Mouse (Mus musculus) forebrain, postnatal 0 days (tissue): ENCODE measurements around the gene Pnpo. TPM values are rescaled to one million over a fixed set of nuclear protein-coding genes. Genes with fewer than 3 reads are reported as not detected.

ENCODE experiments used
- ATAC-seq: fragments of 200-750 bp; cut with Nextera tagmentation; 2 replicates; pipeline ENCODE4 v1.8.0; 2017; ENCODE audit warnings: mild to moderate bottlenecking, moderate library complexity
- DNase-seq: peaks from one replicate; pipeline ENCODE4 v3.0.0-alpha.2; 2015
- H3K27ac ChIP-seq: fragments of 300-500 bp; sonication (generic); 2 replicates; pipeline ENCODE4 v1.5.1; 2014; ENCODE audit warnings: low read depth, mild to moderate bottlenecking, antibody characterized with exemption, low read length, moderate library complexity, mixed read lengths
- H3K27me3 ChIP-seq: fragments of 300-500 bp; sonication (generic); 2 replicates; pipeline ENCODE4 v1.6.1; 2014; ENCODE audit warnings: mild to moderate bottlenecking, low read length, mixed read lengths; ENCODE audit not compliant: insufficient read depth
- H3K36me3 ChIP-seq: fragments of 300-500 bp; sonication (generic); 2 replicates; pipeline ENCODE4 v1.6.1; 2014; ENCODE audit warnings: mild to moderate bottlenecking, moderate library complexity; ENCODE audit not compliant: insufficient read depth
- H3K4me1 ChIP-seq: fragments of 300-500 bp; sonication (generic); 2 replicates; pipeline ENCODE4 v1.6.1; 2014; ENCODE audit warnings: antibody characterized with exemption; ENCODE audit not compliant: insufficient read depth
- H3K4me2 ChIP-seq: fragments of 300-500 bp; sonication (generic); 2 replicates; pipeline ENCODE4 v1.6.1; 2014; ENCODE audit warnings: low read depth, mild to moderate bottlenecking, moderate library complexity
- H3K4me3 ChIP-seq: fragments of 300-500 bp; sonication (generic); 2 replicates; pipeline ENCODE4 v1.5.1; 2014; ENCODE audit warnings: low read depth, low read length, mixed read lengths
- H3K9ac ChIP-seq: fragments of 300-500 bp; sonication (generic); 2 replicates; pipeline ENCODE4 v1.6.1; 2014; ENCODE audit warnings: mild to moderate bottlenecking
- H3K9me3 ChIP-seq: fragments of 300-500 bp; sonication (generic); 2 replicates; pipeline ENCODE4 v1.6.1; 2016; ENCODE audit warnings: low read length
- CTCF ChIP-seq: sonication (generic); IDR thresholded peaks from 2 replicates; pipeline ENCODE4 v1.5.1; 2016; ENCODE audit warnings: antibody characterized with exemption, control low read depth, low read depth
- WGBS: fragments of 180-500 bp; shearing (Covaris S2); extraction: QIAGEN DNeasy Blood & Tissue Kit; methylation state at CpG from one replicate; pipeline ENCODE4 v1.1.7; 2014; 5-methylcytosine and 5-hydroxymethylcytosine counted together
- polyA plus RNA-seq: library from polyadenylated mRNA; unstranded; fragments of >200 nt; fragmentation: Nextera tagmentation; extraction: Ambion mirVana; gene quantifications from 2 replicates; pipeline ENCODE4 v1.2.1, GENCODE M21; 2015
- total RNA-seq: library from RNA; depleted of rRNA; stranded (reverse); fragments of >200 nt; gene quantifications from 2 replicates; pipeline ENCODE4 v1.2.3, GENCODE M21; 2014

Gene Pnpo
- total and polyA plus RNA-seq, 2 experiments from 2014 or later: 26.2 to 33.1 TPM

GRCm38 (mm10) chr11:96906431-96907161 is 37.2 kb downstream of the Pnpo start:
- WGBS: 60% methylated on average over 15 of the region's 15 CpGs
- Histone ChIP-seq H3K36me3 (peaks cover 34% of the 10 kb centered on the region; the same call in 1 of the 2 replicates), H3K4me1 (no peaks in the 10 kb centered on the region), H3K27me3 (no peaks in the 10 kb centered on the region), H3K27ac (no peak overlapping the region), H3K4me3 (no peak overlapping the region), H3K9ac (no peak overlapping the region), H3K9me3 (no peaks in the 10 kb centered on the region), H3K4me2 (no peak overlapping the region)
- TF ChIP-seq CTCF: no peak
- ATAC-seq (no peak), DNase-seq (no peak)

- WGBS: 12% methylated on average over 16 of the region's 16 CpGs
- peak overlapping the region; percentile 71 for H3K27ac ChIP-seq
- peaks cover 16% of the 10 kb centered on the region; the same call in 1 of the 2 replicates for H3K36me3 ChIP-seq
- H3K4me3 ChIP-seq: no peak overlapping the region
- H3K4me1 ChIP-seq: 0 out of 2 replicates have a peak, but pooled peaks cover 3% of the 10 kb centered on the region
- ATAC-seq (peak; percentile 81), DNase-seq (peak; percentile 62)
- H3K27me3 ChIP-seq: no peaks in the 10 kb centered on the region
- H3K4me2 ChIP-seq: no peak overlapping the region
- no peaks in the 10 kb centered on the region for H3K9me3 ChIP-seq
- no peak overlapping the region for H3K9ac ChIP-seq
- TF ChIP-seq CTCF: no peak
Measured at GRCm38 (mm10) chr11:96902639-96903635, 40.8 kb downstream of the Pnpo start.

GRCm38 (mm10) chr11:96901332-96901731 is 42.5 kb downstream of the Pnpo start:
- 40% methylated on average over 9 of the region's 9 CpGs for WGBS
- H3K9ac ChIP-seq: no peak overlapping the region
- no peak for ATAC-seq
- no peaks in the 10 kb centered on the region for H3K9me3 ChIP-seq
- H3K4me3 ChIP-seq: no peak overlapping the region
- H3K36me3 ChIP-seq: peaks cover 3% of the 10 kb centered on the region; the same call in 1 of the 2 replicates
- H3K4me1 ChIP-seq: 0 out of 2 replicates have a peak, but pooled peaks cover 3% of the 10 kb centered on the region
- no peaks in the 10 kb centered on the region for H3K27me3 ChIP-seq
- no peak for TF ChIP-seq CTCF
- H3K27ac ChIP-seq: no peak overlapping the region
- DNase-seq: no peak
- no peak overlapping the region for H3K4me2 ChIP-seq

GRCm38 (mm10) chr11:96899449-96900306 is 44.1 kb downstream of the Pnpo start:
- H3K9ac ChIP-seq: no peak overlapping the region
- DNase-seq (no peak), ATAC-seq (no peak)
- H3K9me3 ChIP-seq: no peaks in the 10 kb centered on the region
- H3K4me1 ChIP-seq: 0 out of 2 replicates have a peak, but pooled peaks cover 3% of the 10 kb centered on the region
- no peak for TF ChIP-seq CTCF
- no peaks in the 10 kb centered on the region for H3K27me3 ChIP-seq
- 36% methylated on average over 13 of the region's 13 CpGs for WGBS
- H3K4me3 ChIP-seq: no peak overlapping the region
- no peaks in the 10 kb centered on the region for H3K36me3 ChIP-seq
- H3K27ac ChIP-seq: no peak overlapping the region
- no peak overlapping the region for H3K4me2 ChIP-seq

GRCm38 (mm10) chr11:96895886-96896285 is 47.9 kb downstream of the Pnpo start:
- Histone ChIP-seq H3K9ac (no peak overlapping the region), H3K9me3 (no peaks in the 10 kb centered on the region), H3K4me1 (0 out of 2 replicates have a peak, but pooled peaks cover 3% of the 10 kb centered on the region), H3K4me3 (no peak overlapping the region), H3K36me3 (no peaks in the 10 kb centered on the region), H3K27me3 (no peaks in the 10 kb centered on the region), H3K27ac (no peak overlapping the region), H3K4me2 (no peak overlapping the region)
- TF ChIP-seq CTCF: no peak
- 91% methylated on average over 4 of the region's 4 CpGs for WGBS
- no peak for ATAC-seq
- DNase-seq: no peak

- Histone ChIP-seq H3K36me3 (no peaks in the 10 kb centered on the region), H3K27me3 (no peaks in the 10 kb centered on the region), H3K27ac (no peak overlapping the region), H3K9ac (no peak overlapping the region), H3K4me1 (no peaks in the 10 kb centered on the region), H3K9me3 (no peaks in the 10 kb centered on the region), H3K4me2 (no peak overlapping the region), H3K4me3 (no peak overlapping the region)
- no peak for TF ChIP-seq CTCF
- DNase-seq: no peak
- peak; percentile 58 for ATAC-seq
- WGBS: 33% methylated on average over 11 of the region's 11 CpGs
Measured at GRCm38 (mm10) chr11:96893203-96893842, 50.5 kb downstream of the Pnpo start.
